Mouse (Mus musculus) lung, adult 2 months (tissue): ENCODE data around the gene Cep70. TPM values are rescaled to one million over a fixed set of nuclear protein-coding genes. Genes with fewer than 3 reads are reported as not detected.

Experiments
- DNase-seq: peaks from one replicate; pipeline ENCODE4 v3.0.0; 2022
- H3K4me1 ChIP-seq: fragments of 200-500 bp; 2 replicates; pipeline ENCODE4 v1.6.1; 2011; ENCODE audit warnings: low read length; ENCODE audit not compliant: control insufficient read depth, insufficient read depth
- H3K4me3 ChIP-seq: fragments of 200-500 bp; replicated peaks from 2 replicates; pipeline ENCODE3; 2011; ENCODE audit warnings: low read depth, mild to moderate bottlenecking, control low read depth, low read length; ENCODE audit errors: extremely low read depth
- CTCF ChIP-seq: fragments of 200-500 bp; IDR thresholded peaks from 2 replicates; pipeline ENCODE4 v1.5.1; 2011; ENCODE audit warnings: mild to moderate bottlenecking, low read length, control low read depth; ENCODE audit not compliant: insufficient read depth
- POLR2A ChIP-seq: fragments of 200-500 bp; IDR thresholded peaks from 2 replicates; pipeline ENCODE4 v1.6.1; 2011; ENCODE audit warnings: low read depth, mild to moderate bottlenecking, control low read depth, low read length, borderline replicate concordance; ENCODE audit errors: extremely low read depth
- WGBS: fragments of 180-500 bp; shearing (Covaris S2); methylation state at CpG from one replicate; pipeline ENCODE4 v1.1.7; 2018; 5-methylcytosine and 5-hydroxymethylcytosine counted together
- polyA plus RNA-seq: library from polyadenylated mRNA; depleted of rRNA; stranded (reverse); fragments of >200 nt; gene quantifications from 2 replicates; pipeline ENCODE4 v1.2.3, GENCODE M21; 2012

The Cep70 gene
- polyA plus RNA-seq, 1 experiment: 5.2 TPM

DNA sequence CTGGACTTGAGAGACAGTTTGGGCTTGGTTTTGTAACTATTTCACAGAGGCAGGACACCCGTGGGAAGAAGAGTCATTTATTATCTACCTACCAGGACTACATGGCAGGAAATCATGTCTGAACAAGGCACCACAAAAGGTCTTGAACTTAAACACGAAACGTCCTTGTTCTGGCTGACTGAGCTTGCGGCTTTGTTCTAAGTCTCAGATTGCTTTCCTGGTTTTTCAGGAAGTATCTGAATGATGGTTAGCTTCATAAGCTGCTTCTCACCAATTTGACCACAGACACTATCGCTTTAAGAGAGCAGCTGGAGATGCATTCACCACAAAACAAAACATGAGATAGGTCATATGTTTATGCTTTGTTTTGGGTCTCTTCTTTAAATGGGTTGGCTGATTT is 2.6 kb upstream of the Cep70 start:
- no peak overlapping the region for H3K4me3 ChIP-seq
- TF ChIP-seq CTCF (no peak), POLR2A (no peak)
- no peak for DNase-seq
- 45% methylated on average over 5 of the region's 5 CpGs for whole genome bisulfite sequencing
- peaks cover 2% of the 10 kb centered on the region; the same call in 1 of the 2 replicates for H3K4me1 ChIP-seq

DNA sequence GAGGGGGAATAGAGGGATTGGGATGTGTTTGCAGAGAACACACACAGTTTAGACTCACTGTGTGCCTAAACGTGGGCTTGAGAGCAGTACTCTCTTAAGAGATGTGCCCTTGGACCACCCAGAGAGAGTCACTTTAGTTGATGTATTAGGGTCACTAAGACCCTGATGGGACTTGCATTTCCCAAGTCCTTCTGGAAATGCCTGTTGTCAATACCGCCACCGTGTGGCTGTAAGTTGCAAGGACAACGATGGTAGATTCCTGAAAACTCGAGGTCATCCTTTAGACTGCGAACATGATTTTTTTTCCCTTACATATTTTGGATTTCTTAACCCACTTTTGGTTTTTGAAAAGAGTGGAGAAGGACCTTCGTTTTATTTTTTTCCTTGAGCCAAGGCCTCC is 1.1 kb upstream of the Cep70 start:
- Histone ChIP-seq H3K4me3 (no peak overlapping the region), H3K4me1 (peaks cover 2% of the 10 kb centered on the region; the same call in 1 of the 2 replicates)
- WGBS: 2% methylated on average over 7 of the region's 7 CpGs
- TF ChIP-seq CTCF (peak; percentile 57; the same call in 1 of the 2 replicates), POLR2A (no peak)
- DNase-seq: peak; percentile 47

DNA sequence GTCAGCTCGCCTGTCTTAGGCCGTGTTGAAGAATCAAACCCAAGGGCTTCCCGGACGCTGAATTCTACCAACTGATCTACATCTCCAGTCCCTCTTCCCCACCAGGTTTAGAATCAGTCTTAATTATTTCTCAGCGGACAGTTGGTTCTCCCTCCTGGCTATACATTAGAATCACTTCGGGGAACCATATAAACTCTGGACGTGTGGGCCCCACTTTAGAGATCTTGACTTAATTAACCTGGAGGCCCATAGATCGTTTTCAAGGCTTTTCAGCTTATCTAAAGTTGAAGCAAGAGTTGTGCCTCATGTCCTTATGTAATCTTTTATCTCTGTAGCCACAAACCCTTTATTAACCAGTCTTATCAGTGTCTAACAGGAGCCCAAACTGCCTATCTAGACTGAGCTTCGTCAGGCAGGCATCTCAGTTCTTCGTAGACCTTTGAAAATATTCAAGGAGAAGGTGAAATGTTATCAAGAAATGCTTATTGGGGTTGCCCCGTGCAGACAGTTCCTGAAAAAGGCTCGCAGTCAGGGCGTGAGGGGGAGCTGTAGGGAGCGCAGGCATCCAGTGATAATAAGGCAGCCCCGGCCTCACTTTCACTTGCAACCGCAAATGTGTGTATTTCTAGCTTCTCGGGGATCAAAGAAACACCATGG is 506 bp upstream of the Cep70 start:
- no peak for DNase-seq
- TF ChIP-seq CTCF (no peak), POLR2A (no peak)
- 5% methylated on average over 17 of the region's 17 CpGs for WGBS

DNA sequence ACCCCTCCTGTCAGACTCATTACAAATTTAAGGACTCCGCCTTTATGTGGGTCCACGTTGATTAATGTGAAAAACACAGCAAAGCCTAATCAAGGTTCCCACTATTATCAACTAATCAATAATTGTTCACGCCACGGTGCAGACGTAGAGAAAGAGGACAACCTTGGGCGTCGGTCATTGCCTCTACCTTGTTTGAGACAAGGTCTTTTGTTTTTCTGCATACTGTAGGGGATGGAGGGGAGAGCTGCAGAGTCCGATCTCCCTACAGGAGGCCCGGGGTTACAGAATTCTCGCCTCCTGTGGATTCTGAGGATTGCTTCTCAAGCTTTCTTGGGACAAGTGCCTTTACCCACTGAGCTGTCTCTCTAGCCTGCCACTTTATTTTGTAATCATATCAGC is 727 bp downstream of the Cep70 start:
- 8% methylated on average over 10 of the region's 10 CpGs for WGBS

More for the DNA sequence above, 506 bp upstream of the Cep70 start:
- Histone ChIP-seq H3K4me3 (peak overlapping the region; percentile 66), H3K4me1 (peaks cover 2% of the 10 kb centered on the region; the same call in 1 of the 2 replicates)

DNA sequence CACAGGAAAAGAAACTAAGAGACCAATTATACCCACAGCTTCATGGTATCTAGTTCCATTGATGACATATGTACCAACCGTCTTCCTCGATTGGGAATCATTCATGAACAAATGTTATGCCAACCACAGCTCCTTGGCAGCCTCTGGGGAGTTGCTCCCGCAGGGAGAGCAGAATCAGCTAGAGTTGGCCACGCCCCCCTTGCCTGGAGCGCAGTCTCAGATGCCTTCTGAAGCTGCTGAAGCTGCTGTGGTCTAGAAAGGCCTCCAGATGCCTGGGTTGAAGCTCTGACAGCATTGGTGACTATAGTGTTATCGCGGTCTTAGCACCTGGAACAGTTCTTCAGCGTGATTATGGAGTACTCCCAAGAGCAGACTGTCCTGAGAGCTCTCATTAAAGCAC is 5.1 kb downstream of the Cep70 start:
- H3K4me3 ChIP-seq: no peak overlapping the region
- no peak for TF ChIP-seq CTCF
- TF ChIP-seq POLR2A: no peak
- 69% methylated on average over 8 of the region's 8 CpGs for WGBS
- peaks cover 2% of the 10 kb centered on the region; the same call in 1 of the 2 replicates for H3K4me1 ChIP-seq
- no peak for DNase-seq

More for the DNA sequence above, 727 bp downstream of the Cep70 start:
- peak overlapping the region; percentile 89 for H3K4me3 ChIP-seq
- TF ChIP-seq CTCF (no peak), POLR2A (no peak)
- H3K4me1 ChIP-seq: peaks cover 5% of the 10 kb centered on the region
- DNase-seq: no peak

DNA sequence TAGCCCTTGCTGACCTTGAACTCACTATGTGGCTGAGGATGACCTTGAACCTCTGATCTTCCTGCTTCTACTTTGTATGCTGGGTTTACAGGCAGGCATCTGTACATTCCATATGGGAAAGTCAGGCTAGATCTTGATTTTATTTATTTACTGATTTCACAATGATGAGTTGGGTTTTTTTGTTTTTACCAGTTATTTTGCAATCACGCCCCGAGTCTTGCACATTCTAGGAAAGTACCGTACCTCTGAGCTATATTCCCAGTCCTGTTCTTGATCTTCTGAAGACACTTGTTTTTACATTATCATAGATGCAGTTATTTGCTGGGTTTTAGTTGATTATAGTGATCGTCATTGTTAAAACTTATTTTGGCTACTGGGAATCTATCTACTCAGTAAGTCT is 5.7 kb downstream of the Cep70 start:
- Histone ChIP-seq H3K4me3 (no peak overlapping the region), H3K4me1 (peaks cover 2% of the 10 kb centered on the region; the same call in 1 of the 2 replicates)
- TF ChIP-seq CTCF (no peak), POLR2A (no peak)
- no peak for DNase-seq
- WGBS: 83% methylated on average over 4 of the region's 4 CpGs

DNA sequence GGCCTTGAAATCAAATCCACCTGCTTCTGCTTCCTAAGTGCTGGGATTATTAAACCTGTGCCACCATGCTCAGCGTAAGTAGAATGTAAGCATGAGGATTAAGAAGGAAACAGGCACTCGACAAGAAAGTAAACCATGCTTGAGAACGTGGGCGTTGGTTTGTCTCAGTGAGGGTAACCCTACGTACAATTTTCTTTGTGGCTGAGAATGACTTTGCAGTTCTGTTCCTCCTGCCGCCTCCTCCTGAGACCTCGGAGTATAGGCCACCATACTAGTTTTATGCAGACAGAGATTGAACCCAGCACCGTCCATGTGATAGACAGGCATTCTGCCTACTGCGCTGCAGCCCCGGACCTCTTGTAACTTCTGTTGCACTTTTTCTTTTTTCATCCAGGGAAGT is 10.7 kb downstream of the Cep70 start:
- Histone ChIP-seq H3K4me1 (no peaks in the 10 kb centered on the region), H3K4me3 (no peak overlapping the region)
- no peak for DNase-seq
- no peak for TF ChIP-seq POLR2A
- WGBS: 68% methylated on average over 10 of the region's 10 CpGs

DNA sequence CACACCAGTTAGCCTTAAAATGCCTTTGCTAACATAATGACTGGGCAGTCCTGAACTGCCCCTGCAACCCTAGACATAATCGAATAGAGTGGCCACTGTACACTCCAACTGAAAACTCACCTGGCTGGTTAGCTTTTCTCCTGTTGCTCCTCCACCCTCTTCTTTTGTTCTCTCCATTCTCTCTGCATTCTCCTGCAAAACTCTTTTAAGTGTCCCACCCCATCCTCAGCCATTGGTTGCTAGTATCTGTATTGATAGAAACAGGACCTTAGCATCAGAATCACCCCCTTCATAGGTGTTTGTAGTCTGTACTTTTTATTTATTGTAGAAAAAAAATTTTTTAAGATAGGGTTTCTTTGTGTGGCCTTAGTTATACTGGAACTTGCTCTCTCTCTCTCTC is 13.0 kb downstream of the Cep70 start:
- no peak for DNase-seq
- 87% methylated on average over 1 of the region's 1 CpGs for whole genome bisulfite sequencing

DNA sequence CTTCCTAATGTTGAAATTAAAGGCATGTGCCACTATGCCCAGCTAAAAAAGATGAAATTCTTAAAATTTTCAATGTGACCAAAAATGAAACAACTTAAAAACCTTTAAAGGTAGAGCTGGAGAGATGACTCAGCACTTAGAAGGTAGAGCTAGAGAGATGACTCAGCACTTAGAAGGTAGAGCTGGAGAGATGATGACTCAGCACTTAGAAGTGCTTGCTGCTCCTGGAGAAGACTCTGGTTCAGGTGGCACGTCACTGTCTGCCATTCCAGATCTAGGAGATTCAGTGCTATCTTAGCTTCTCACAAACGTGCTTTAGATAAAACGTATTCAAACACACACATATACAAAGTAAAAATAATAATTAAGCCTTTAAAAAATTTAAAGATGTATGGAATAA is 13.7 kb downstream of the Cep70 start:
- no peak for TF ChIP-seq POLR2A
- TF ChIP-seq CTCF: no peak

More for the DNA sequence above, 13.0 kb downstream of the Cep70 start:
- H3K4me3 ChIP-seq: no peak overlapping the region
- no peaks in the 10 kb centered on the region for H3K4me1 ChIP-seq
- TF ChIP-seq POLR2A (no peak), CTCF (no peak)

DNA sequence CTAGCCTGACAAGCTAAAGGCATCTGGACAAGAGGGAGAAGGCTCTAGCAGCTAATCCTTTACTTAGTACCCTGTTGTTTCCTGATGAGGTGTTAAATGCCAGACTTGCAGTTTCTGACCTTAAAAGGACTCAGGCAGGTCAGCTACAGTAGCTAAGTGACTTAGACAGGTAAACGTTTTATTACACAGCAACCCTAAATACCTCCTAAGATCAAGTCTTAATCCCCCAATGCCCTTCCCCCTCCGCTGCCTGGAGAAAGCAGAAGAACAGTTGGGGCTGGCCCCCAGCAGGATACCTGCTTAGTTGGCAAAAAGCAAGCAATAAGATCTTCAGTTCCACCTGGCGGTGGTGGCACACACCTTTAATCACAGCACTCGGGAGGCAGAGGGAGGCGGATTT is 15.7 kb downstream of the Cep70 start:
- 85% methylated on average over 5 of the region's 5 CpGs for WGBS
- no peaks in the 10 kb centered on the region for H3K4me1 ChIP-seq
- DNase-seq: no peak
- TF ChIP-seq POLR2A (no peak), CTCF (no peak)
- H3K4me3 ChIP-seq: no peak overlapping the region

More for the DNA sequence above, 13.7 kb downstream of the Cep70 start:
- Histone ChIP-seq H3K4me3 (no peak overlapping the region), H3K4me1 (no peaks in the 10 kb centered on the region)
- 93% methylated on average over 3 of the region's 3 CpGs for WGBS
- no peak for DNase-seq
